Mouse (Mus musculus): ENCODE measurements around the gene Aatk.

- TF ChIP-seq FLI1 (IDR thresholded peaks at IDR 0.05; ENCODE audit: low read length) (no peak), GATA1 (IDR thresholded peaks at IDR 0.05; ENCODE audit: borderline replicate concordance, low read length) (no peak)
Observed at GRCm38 (mm10) chr11:120071065-120071464, 24.1 kb upstream of the Aatk start.
